Mouse (Mus musculus) right cerebral cortex, postnatal 36 days (tissue): ENCODE results near the gene Gm266.
A peak's percentile ranks its signal among the peaks of the same experiment; 100 is the strongest.
"Not testable (repeated sequence)": the region's sequence is repeated elsewhere in the genome, so short reads cannot be mapped to it uniquely, and the experiment has no call there.

Experiments used
- DNase-seq, 2 experiments: peaks; one replicate each; pipeline ENCODE4 v3.0.0; 2022; ENCODE audit warnings: low spot score in 2 of 2, mixed read lengths in 1 of 2

Gm266 gene

DNA sequence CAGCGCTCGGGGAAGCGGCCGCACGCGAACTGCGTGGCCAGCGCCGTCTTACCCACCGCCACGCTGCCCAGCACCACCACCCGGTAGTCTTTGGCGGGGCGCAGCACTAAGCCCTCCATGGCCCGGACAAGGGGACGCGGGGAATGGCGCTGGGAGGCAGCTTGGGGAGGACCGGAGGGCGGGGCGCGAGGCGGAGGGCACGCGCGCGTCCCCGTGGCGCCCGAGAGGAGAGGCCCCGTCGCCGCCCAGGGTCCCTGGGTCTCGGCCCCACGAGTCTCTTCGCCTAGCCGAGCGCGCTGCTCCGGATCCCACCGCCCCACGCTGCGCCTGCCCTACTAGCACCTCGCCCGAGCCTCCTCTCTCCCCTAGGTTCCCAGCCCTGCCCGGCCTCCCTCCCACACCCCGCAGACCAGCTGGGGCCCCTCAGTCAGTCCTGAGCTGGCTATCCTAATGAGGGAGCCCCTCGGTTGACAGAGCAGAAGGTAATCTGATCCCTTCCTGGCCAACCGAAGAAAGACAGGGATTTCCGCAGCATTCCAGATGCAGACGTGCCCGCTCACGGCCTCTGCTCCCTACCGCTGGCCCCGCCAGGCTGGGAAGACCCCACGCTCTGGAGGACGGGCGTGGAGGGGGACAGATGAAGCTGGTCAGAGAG lies at the start of gene Gm266:
Gene Gm266, minus strand, starts transcription at position 172 of the 655 bp plus-strand sequence.
- no peak for DNase-seq

DNA sequence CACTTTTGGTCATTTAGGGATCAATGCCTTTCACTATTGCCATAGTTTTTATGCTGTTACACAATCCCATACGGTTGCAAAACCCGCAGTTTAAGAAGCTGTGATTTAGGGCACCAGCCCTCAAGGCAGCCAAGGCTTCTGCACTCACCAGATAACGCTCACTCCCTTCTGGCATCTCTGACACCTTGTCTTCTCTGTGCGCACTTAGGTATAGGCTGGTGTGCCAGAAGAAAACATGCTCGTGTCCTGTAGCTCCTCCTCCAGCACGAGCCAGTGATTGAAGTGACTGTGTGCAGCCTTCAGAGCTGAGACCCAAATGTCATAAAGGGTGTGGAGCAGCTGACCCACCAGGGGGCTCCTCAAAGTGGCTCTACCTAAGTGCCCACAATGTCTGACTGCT lies 49.7 kb upstream of the Gm266 start:
- DNase-seq = no peak

DNA sequence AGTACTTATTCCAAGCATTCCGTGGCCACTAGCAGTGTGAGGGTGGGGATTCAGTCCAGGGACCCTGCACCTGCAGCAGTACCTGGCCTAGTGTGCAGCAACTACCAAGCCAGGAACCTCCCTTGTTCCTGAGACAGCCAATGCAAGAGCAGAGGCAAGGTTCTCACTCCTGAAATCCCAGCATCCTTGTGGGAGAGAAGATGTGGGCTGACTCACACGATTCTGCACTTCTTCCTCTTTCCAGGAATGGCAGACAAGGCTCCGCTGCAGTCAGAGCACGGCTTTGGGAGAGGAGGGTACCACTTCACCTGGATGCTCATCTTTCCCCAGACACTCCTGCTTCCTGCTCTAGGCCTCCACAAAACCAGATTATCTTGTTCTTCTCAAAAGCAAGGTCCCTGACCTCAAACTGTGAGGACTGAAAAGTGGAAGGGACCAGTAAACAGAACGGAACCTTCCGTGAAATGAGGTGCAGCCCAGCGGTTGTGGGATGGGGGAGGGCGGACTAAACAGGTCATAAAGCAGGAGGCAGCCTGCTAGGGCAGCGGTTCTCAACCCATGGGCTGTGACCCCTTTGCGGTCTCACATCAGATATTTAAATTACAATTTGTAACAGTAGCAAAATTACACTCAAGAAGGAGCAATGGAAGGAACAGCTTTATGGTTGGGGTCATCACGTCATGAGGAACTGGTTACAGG lies 47.6 kb upstream of the Gm266 start:
- DNase-seq = peak in 1 of 2 experiments; percentile 32

DNA sequence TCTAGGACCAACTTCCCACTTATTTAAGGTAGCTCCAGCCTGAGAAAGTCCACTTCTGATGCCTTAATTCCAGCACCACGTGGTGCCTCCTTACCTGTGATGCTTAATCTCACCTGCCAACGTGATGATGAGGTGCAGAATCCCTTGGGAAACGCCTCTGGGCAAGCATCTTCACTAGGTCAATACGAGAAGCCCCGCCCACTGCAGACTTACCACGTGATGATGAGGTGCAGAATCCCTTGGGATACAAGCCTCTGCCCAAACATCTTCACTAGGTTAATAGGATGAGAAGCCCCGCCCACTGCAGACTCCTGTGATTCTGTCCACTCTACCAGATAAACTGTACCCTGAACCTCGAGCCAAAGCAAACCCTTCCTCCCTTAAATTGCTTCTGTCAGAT lies 43.6 kb upstream of the Gm266 start:
- DNase-seq = no peak

DNA sequence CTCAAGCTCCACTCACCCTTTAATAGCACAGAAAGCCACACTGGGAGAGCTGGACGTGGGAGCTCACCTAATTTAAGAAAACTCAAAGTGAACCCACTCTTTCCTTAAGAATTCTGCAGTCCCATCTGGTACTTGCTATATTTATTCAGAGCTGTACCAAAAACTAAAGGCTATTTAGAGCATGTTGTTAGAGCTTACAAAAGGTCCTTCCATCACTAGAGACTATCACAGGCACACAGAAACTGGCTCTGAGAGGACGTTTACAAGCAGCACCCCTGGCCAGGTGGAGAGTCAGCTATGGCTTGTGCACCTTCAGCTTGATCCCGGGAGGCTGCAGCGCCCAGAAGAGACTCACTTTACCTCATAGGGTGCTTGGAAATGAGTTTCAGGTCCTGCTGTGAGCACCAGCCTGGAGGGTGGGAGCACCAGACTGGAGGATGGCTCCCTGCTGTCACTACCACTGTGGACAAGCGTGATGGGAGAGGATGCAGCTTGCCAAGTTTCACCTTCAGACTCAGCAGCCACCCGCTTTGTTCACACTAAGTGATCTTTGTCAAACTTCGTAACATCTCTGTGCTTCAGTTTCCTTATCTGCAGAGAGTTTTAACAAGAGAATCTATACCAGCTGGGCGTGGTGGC lies 42.1 kb upstream of the Gm266 start:
- DNase-seq = peak; percentile 68 to 71

DNA sequence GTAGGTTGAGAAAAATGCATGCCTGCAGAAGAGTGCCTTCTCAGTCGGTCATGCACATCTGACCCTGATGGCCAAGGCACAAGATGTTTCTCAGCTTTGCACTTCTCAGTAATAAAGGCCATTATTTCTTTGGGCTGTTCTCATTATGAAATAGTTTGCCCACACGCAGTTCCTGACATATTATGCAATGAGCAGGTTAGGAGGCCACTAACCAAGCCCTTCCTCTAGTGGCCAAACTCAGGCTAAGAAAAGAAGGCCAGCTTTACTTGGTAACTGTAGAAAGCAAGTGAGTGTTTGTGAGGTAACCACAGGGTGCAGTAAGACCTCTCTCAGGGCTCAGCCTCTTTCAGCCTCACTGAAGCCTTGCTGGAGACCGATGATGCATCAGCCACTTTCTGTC lies 39.3 kb upstream of the Gm266 start:
- DNase-seq = no peak

DNA sequence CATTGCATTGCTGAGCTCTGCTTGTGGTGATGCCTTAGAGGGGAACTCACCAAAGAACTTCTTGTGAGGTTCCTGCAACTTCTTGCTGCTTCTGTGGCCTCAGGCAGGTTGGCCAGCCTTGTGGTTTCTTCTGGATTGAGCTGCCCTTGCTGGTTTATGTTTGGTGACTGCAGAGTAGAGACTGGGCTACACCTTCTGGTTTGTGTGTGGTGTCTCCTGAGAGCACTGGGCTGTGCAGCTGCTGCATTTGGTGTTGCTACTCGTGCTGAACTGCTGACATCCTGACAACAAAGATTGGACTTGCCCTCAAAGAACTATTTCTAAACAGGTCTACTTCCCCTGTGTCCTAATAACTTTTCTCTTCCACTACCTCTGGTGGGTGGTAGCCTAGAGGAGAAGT lies 38.8 kb upstream of the Gm266 start:
- DNase-seq = no peak

DNA sequence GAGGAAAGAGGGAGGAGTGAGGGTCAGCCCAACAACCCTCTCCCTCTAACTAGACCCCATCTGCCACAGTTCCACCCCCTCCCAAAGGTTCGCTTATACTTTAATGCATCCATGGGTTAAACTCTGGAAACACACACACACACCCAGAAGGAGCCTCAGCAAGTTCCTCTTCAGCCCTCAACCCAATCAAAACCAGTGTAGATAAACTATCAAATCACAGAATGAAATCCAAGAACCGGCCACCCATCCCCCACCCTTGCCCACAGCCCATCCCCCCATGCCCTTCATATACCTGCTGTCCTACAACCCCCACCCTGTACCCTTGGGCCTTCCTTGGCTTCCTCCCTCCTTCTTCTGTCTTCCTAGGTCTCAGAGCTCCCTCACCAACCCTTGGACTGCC lies 35.4 kb upstream of the Gm266 start:
- no peak for DNase-seq

DNA sequence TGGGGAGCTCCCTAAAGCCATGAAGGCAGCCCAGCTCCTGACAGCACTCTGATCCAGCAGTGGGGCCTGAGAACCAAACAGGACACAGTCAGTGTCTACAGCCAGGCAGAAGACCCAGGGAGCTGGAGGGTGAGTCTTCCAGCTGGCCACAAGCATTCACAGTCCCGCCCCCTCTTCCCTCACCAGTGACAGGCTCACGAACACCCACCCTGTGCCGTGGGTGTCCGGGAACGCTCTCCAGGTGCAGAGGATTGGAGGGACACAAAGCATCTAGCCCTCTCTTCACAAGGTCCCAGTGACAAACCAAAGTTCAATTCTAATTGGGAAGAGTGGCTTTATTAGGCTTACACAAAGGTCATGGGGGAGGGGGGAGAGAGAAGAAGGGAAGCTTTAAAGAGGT lies 34.2 kb upstream of the Gm266 start:
- DNase-seq = no peak

DNA sequence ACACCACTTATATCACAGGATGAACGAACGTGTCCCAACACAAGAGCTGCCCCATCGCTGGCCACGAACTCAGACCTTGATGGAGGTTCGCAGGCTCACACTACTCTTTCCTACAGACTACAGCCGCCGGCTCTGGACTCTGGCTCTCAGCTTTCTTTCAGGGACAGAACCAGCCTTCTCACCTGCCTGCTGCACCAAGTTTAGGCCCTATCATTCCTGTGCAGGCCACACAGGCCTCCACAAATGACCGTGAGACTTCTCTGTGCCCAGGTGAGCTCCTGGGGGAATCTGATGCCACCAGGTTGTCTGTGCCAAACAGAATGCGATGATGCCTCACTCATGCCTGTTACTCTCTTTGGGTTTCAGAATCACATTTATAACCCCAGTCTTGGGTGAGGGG lies 32.8 kb upstream of the Gm266 start:
- no peak for DNase-seq

DNA sequence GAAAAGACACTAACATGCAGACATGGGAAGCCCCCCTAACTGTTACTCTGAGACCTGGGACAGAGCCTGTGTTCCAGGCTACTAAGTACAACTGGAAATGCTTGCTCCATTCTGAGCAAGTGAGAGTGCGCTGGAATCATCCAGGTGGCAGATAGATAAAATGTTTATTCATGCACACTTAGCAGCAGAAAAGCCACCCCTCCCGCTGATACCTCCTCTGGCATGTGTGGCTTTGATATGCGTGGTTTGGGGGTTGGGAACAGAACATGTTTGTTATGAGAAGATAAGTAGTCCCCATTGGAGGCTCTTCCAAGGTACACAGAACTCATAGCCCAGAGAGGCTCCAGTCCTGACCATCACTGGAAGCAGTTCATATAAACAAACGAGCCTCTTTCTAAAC lies 32.3 kb upstream of the Gm266 start:
- no peak for DNase-seq

DNA sequence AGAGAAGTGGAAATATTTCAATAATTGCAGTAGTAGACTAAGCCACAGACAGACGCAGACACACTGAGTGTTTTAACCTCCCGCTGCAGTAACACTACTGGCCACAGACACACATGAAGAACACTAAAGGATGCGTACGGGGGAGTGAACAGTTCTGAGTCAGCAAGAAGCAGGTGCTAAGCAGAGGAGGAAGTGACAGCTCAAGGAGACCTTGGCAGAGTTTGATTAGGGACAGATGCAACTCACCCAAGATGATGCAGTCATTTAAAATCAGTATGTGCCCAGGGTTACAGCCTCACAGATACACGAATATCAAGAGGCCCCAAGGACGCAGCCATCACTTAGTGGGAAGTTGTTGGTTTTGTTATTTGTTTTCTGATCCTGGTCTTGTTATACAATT lies 31.2 kb upstream of the Gm266 start:
- DNase-seq = no peak

DNA sequence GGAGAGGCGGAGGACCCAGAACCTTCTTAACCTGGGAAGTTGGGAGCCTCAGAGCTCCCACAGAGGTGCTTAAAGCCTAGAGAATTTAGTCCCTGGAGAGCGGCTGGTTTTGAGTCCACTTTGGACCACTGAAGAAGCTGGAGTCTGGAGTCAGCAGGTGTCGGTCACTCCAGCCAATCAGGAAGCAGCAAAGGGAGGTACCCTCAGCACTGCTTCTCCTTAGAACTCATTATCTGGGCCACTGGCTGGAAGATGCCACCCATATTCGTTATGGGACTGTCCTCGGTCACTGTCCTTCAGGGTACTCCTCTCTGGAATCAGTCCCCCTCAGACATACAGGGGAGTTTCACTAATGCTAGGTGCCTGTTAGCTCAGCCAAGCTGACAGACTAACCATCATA lies 30.3 kb upstream of the Gm266 start:
- no peak for DNase-seq

DNA sequence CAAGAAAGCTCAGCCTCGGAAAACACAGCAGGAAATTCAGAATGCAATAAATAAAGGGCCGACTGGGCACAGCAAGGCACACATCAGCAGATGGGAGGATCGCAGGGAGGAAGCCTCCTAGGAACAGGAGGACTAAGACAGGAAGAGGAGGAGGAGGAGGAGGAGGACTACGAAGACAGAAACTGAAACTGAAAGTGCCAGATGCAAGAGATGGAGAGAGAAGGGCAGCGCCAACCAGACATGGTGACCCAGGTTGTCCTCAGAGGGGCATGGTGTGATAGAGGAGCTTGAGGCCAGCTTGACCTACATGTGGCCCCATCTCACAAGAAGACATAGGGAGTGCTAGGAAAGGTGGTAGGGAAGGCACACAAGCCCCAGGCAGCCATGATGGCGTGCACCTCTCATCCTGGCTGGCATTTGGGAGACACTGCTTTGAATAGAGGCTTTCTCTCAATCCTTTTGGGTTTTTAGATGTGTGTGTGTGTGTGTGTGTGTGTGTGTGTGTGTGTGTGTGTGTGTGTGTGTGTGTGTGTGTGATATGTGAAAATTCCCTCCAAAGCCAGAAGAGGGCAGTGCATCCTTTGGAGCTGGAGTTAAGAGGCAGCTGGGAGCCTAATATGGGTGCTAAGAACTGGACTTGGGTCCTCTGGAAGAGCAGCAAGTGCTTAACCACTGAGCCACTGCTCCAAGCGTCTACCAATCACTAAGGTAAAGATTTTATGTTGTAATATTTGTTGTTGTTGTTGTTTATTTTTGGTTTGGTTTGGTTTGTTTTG lies 29.4 kb upstream of the Gm266 start:
- DNase-seq = no peak

DNA sequence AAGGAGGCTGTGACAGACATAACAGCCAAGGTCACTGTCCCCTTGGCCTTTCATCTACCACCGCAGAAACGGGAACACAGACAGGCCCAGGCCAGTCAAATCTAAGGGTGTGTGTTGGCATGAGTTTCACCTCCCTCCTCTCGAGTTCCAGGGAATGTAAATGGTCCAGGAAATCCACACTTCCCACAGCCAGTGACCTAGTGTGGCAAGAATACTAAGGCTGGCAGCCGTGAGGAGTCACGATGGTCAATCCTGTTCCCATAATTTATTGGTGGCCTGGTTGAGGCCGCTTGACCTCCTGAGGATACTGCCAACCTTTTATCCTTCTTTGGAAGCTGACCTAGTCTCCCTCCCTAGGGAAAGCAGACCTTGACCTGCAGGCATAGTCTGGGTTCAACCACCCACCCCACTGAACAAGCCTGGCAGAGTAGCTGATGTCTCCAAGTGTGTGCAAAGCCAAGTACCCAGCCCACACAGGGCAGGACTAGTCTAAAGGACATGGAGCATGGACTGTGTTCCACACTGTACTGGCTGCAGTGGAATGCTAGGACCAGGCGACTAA lies 28.7 kb upstream of the Gm266 start:
- DNase-seq = no peak

DNA sequence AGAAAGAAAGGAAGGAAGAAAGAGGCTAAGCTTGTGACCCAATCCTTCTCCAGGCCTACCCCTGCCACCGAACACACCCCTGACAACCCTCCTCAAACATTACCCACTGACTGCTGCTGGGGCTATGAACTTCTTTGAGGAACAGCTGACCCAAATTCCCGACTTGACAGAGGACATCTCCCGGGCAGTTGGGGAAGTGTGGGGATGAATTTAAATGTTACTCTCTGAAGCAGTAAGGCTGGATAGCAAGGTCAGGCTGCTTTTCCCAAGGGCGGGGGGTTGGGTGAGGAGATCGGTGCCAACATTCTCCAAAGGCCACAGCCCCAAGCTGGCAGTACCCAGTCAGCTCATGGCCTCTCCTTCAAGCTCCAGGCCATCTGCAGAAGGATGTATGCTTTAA lies 28.1 kb upstream of the Gm266 start:
- DNase-seq = no peak

DNA sequence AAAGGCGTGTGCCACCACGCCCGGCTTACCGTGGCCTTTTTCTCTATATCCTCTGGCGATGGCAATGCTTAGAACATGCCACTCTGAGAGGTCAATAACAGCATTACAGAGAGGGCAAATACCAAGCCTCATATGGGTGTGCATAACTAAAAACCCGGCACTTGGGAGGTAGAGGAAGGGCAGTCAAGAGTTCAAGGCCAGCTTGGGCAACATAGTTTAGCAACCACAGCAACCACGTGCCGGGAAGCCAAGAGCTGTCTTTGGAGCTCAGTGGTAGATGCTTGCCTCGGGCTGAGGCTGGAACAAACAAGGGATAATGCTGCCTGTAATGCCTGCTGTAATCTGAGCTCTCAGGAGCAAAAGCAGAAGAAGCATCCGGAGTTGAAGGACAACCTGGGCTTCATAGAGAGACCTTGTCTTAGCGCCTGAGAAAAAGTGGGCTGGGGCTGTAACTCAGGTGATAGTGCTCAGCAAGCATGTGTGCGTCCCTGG lies 27.0 kb upstream of the Gm266 start:
- no peak for DNase-seq

DNA sequence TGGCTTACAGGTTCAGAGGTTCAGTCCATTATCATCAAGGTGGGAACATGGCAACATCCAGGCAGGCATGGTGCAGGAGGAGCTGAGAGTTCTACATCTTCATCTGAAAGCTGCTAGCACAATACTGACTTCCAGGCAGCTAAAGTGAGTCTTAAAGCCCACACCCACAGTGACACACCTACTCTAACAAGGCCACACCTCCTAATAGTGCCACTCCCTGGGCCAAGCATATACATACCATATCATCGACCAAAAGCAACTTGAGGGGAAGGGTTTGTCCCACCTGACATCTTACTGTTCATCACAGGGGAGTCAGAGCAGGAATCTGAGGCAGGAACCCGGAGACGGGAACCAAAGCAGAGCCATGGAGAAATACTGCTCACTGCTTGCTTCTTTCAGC lies 22.8 kb upstream of the Gm266 start:
- not testable (repeated sequence) for DNase-seq

DNA sequence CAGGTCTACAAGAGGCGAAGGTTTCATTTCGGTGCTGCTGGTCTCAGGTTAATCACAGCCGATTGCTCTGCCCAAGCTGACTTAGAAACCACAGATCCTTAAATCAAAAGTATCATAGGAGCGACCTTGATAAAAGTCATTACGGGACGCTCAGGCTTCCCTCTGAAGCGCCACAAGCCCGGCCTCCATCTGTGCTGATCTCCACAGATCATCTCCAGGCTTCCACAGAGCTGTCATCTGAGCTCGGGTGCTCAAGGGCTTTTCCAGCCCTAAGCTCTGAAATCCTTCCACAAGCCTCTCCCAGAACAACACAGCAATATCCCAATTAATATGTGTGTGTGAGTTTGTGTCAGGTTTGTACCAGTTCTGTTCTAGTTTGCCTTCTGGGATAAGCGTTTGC lies 22.3 kb upstream of the Gm266 start:
- no peak for DNase-seq

DNA sequence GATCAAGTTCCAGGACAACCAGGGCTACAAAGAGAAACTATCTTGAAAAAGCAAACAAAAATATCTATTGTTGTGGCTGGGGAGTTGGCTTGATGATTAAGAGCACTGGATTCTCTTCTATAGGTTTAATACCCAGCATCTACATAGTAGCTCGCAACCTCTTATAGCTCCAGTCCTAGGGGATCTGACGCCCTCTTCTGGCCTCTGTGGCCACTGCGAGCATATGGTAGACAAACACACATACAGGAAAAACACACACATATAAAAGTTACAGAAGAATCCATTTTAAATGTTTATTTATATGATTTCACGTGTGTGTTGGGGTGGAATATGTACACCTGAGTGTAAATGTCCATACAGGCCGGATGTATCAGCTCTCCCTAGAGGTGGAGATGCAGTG lies 21.4 kb upstream of the Gm266 start:
- no peak for DNase-seq

DNA sequence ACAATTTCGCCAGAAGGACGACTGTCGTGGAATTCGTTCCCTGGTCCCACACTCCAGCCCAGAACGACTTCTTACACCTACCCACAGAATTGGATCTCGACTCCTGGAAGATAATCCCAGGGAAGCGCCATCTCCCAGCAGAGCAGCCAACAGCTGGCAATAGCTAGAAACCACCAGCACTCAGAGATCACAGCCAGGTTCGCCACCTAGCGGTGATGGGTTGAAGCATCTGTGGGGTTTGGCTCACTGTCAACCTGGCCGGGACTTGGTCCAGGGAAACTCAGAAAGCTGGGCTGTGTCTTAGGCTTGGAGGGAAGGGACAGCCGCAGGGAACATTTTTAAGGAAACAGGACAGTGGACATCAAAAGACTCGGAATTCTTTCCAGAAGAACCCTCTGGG lies 19.3 kb upstream of the Gm266 start:
- DNase-seq = peak; percentile 91 to 92

DNA sequence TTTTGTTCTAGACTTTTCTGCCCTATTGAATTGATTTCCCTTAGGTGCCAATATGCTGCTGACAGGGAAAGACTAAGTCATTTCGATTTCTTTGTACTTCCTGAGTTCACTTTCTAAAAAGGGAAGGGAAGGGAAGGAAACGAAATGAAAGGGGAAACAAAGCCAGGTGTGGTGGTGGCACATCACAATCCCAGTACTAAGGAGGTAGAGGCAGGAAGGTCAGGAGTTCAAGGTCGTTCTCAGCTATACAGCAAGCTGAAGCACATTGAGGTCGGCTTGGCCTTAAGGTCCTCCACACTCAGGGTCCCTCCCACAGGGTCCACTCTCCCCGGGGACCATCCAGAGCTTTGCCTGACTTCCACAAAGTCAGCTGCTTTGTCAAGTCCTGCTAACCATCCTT lies 17.9 kb upstream of the Gm266 start:
- no peak for DNase-seq
